Mouse (Mus musculus) CH12.LX (cell line): ENCODE measurements at regions not wholly inside any gene's neighbourhood (a gene's known extent, or its start where the extent isn't known, plus 50 kb on each side); places are given as distances from the start of the nearest gene placed in this dataset.
A peak's percentile ranks its signal among the peaks of the same experiment; 100 is the strongest.

Experiments used
- CTCF ChIP-seq, 2 experiments: IDR thresholded peaks in 1 of 2; conservative IDR thresholded peaks in 1 of 2; 2 replicates each; pipeline ENCODE4 v1.5.1; 2011 to 2012; ENCODE audit warnings: low read depth in 2 of 2, low read length in 2 of 2, improper control_type of control experiment in 1 of 2, inconsistent platforms in 1 of 2, mild to moderate bottlenecking in 1 of 2, moderate library complexity in 1 of 2
- ELF1 ChIP-seq: IDR thresholded peaks from 2 replicates; pipeline ENCODE4 v1.6.1; 2014; ENCODE audit warnings: low read depth, mild to moderate bottlenecking, inconsistent platforms, low read length, improper control_type of control experiment
- EP300 ChIP-seq: IDR thresholded peaks from 2 replicates; pipeline ENCODE4 v1.6.1; 2011; ENCODE audit warnings: low read length, improper control_type of control experiment
- GABPA ChIP-seq: IDR thresholded peaks from 2 replicates; pipeline ENCODE4 v1.6.1; 2012; ENCODE audit warnings: low read depth, low read length, improper control_type of control experiment, inconsistent platforms; ENCODE audit not compliant: insufficient replicate concordance
- HCFC1 ChIP-seq: IDR thresholded peaks from 2 replicates; pipeline ENCODE4 v1.6.1; 2012; ENCODE audit warnings: low read depth, mild to moderate bottlenecking, inconsistent platforms, low read length, improper control_type of control experiment
- MAFK ChIP-seq: IDR thresholded peaks from 2 replicates; pipeline ENCODE4 v1.6.1; 2011; ENCODE audit warnings: low read length, improper control_type of control experiment; ENCODE audit not compliant: insufficient replicate concordance
- MEF2A ChIP-seq: IDR thresholded peaks from 2 replicates; pipeline ENCODE4 v1.6.1; 2014; ENCODE audit warnings: low read depth, mild to moderate bottlenecking, inconsistent platforms, low read length, improper control_type of control experiment, borderline replicate concordance
- POLR2AphosphoS2 ChIP-seq: IDR thresholded peaks from 2 replicates; pipeline ENCODE4 v1.6.1; 2011; ENCODE audit warnings: low read depth, low read length, improper control_type of control experiment
- RAD21 ChIP-seq: IDR thresholded peaks from 2 replicates; pipeline ENCODE4 v1.6.1; 2011; ENCODE audit warnings: low read depth, mild to moderate bottlenecking, low read length, improper control_type of control experiment, moderate library complexity
- RCOR1 ChIP-seq: conservative IDR thresholded peaks from 2 replicates; pipeline ENCODE4 v1.6.1; 2012; ENCODE audit warnings: low read depth, mild to moderate bottlenecking, inconsistent platforms, low read length, improper control_type of control experiment
- SIN3A ChIP-seq: IDR thresholded peaks from 2 replicates; pipeline ENCODE4 v1.6.1; 2012; ENCODE audit warnings: low read length, improper control_type of control experiment, inconsistent platforms
- TBP ChIP-seq: conservative IDR thresholded peaks from 2 replicates; pipeline ENCODE4 v1.6.1; 2011; ENCODE audit warnings: low read depth, low read length, improper control_type of control experiment
- USF1 ChIP-seq: IDR thresholded peaks from 2 replicates; pipeline ENCODE4 v1.6.1; 2014; ENCODE audit warnings: low read depth, mild to moderate bottlenecking, inconsistent platforms, low read length, improper control_type of control experiment

- TF ChIP-seq USF1: no peak
- no peak for TF ChIP-seq EP300
- peak; percentile 30 to 40; a peak in 3 of 4 replicates for TF ChIP-seq CTCF (conservative IDR thresholded peaks at IDR 0.05 in 1 of 2, IDR thresholded peaks at IDR 0.05 in 1 of 2; ENCODE audit: low read depth in 2 of 2, low read length in 2 of 2)
- TF ChIP-seq RCOR1: no peak
- TF ChIP-seq GABPA: no peak
- no peak for TF ChIP-seq POLR2AphosphoS2
- no peak for TF ChIP-seq ELF1
- TF ChIP-seq SIN3A: no peak
- no peak for TF ChIP-seq TBP
- TF ChIP-seq HCFC1: no peak
- 0 out of 2 replicates have a peak, but pooled peaks have one; percentile 31 for TF ChIP-seq MAFK
- peak; percentile 26; the same call in 1 of the 2 replicates for TF ChIP-seq MEF2A
- peak; percentile 47 for TF ChIP-seq RAD21
Observed at GRCm38 (mm10) chr15:11532536-11532935, 133.1 kb upstream of the Tars start.
